Mouse (Mus musculus) stomach, embryonic 16.5 days (tissue): Measurements from ENCODE around the gene Rap1gap2. TPM values are rescaled to one million over a fixed set of nuclear protein-coding genes. Genes with fewer than 3 reads are reported as not detected.

Experiments
- ATAC-seq: fragments of 200-750 bp; cut with Nextera tagmentation; 2 replicates; pipeline ENCODE4 v1.8.0; 2017; ENCODE audit warnings: moderate number of reproducible peaks, moderate TSS enrichment; ENCODE audit not compliant: insufficient read depth, low FRiP score
- H3K27ac ChIP-seq: fragments of 300-500 bp; sonication (generic); 2 replicates; pipeline ENCODE4 v1.5.1; 2014; ENCODE audit warnings: low read length
- H3K27me3 ChIP-seq: fragments of 300-500 bp; sonication (generic); 2 replicates; pipeline ENCODE4 v1.6.1; 2014; ENCODE audit warnings: low read length, control low read depth, mixed read lengths; ENCODE audit not compliant: control insufficient read depth, insufficient read depth
- H3K36me3 ChIP-seq: fragments of 300-500 bp; sonication (generic); 2 replicates; pipeline ENCODE4 v1.6.1; 2014; ENCODE audit warnings: low read length; ENCODE audit not compliant: control insufficient read depth, insufficient read depth
- H3K4me1 ChIP-seq: fragments of 300-500 bp; sonication (generic); 2 replicates; pipeline ENCODE4 v1.6.1; 2014; ENCODE audit warnings: low read length, control low read depth, mixed read lengths; ENCODE audit not compliant: control insufficient read depth, insufficient read depth
- H3K4me2 ChIP-seq: fragments of 300-500 bp; sonication (generic); 2 replicates; pipeline ENCODE4 v1.6.1; 2014; ENCODE audit warnings: low read depth, low read length, mixed read lengths
- H3K4me3 ChIP-seq: fragments of 300-500 bp; sonication (generic); replicated peaks from 2 replicates; pipeline ENCODE4 v1.5.1; 2014; ENCODE audit warnings: mild to moderate bottlenecking, low read length
- H3K9ac ChIP-seq: fragments of 300-500 bp; sonication (generic); 2 replicates; pipeline ENCODE4 v1.6.1; 2014; ENCODE audit warnings: low read length
- H3K9me3 ChIP-seq: fragments of 300-500 bp; sonication (generic); replicated peaks from 2 replicates; pipeline ENCODE4 v1.6.1; 2016; ENCODE audit warnings: low read length, control low read depth; ENCODE audit not compliant: control insufficient read depth
- WGBS: fragments of 180-500 bp; shearing (Covaris S2); extraction: QIAGEN DNeasy Blood & Tissue Kit; methylation state at CpG from one replicate; pipeline ENCODE4 v1.1.7; 2014; 5-methylcytosine and 5-hydroxymethylcytosine counted together
- polyA plus RNA-seq: library from polyadenylated mRNA; unstranded; fragments of >200 nt; fragmentation: Nextera tagmentation; extraction: Ambion mirVana; gene quantifications from 2 replicates; pipeline ENCODE4 v1.2.1, GENCODE M21; 2015

The Rap1gap2 gene
- polyA plus RNA-seq, 1 experiment from 2014 or later = 11.8 TPM

DNA sequence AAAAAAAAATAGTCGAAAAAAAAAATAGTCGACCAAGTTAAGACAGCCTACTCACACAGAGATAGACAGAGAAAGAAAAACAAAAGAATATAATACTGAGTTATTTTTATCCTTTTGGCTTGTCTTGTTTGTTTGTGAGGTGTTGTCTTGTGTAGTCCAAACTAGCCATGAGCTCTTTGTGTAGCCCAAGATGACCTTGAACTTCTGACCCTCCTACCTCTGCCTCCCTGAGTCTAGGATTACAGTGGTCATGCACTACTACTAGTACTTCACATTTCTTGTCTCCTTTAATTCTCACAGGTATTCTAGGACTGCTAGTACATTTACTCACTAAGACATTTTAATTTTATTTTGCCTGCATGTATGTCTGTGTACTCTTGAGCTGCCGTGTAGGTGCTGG lies 16.8 kb upstream of the Rap1gap2 start:
- Histone ChIP-seq H3K4me3 (no peak overlapping the region), H3K4me1 (no peaks in the 10 kb centered on the region), H3K36me3 (no peaks in the 10 kb centered on the region), H3K9ac (no peak overlapping the region), H3K9me3 (no peaks in the 10 kb centered on the region), H3K27ac (no peak overlapping the region), H3K4me2 (no peak overlapping the region), H3K27me3 (no peaks in the 10 kb centered on the region)
- no peak for ATAC-seq
- 67% methylated on average over 3 of the region's 3 CpGs for WGBS

DNA sequence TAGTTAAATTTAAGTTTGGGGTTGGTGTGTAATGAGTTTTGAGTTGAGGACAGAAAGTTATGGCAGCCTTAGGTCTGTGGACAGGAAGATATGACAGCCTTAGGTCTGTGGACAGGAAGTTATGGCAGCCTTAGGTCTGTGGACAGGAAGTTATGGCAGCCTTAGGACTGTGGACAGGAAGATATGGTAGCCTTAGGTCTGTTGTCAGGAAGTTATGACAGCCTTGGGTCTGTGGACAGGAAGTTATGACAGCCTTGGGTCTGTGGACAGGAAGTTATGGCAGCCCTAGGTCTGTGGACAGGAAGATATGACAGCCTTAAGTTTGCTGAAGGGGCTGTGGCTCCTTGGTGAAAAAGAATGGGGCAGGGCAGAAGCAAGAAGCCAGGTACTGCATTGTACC lies 14.6 kb upstream of the Rap1gap2 start:
- Histone ChIP-seq H3K27ac (no peak overlapping the region), H3K4me3 (no peak overlapping the region), H3K9ac (no peak overlapping the region), H3K9me3 (no peaks in the 10 kb centered on the region), H3K4me2 (no peak overlapping the region), H3K4me1 (no peaks in the 10 kb centered on the region), H3K36me3 (no peaks in the 10 kb centered on the region), H3K27me3 (peaks cover 8% of the 10 kb centered on the region)
- no peak for ATAC-seq

DNA sequence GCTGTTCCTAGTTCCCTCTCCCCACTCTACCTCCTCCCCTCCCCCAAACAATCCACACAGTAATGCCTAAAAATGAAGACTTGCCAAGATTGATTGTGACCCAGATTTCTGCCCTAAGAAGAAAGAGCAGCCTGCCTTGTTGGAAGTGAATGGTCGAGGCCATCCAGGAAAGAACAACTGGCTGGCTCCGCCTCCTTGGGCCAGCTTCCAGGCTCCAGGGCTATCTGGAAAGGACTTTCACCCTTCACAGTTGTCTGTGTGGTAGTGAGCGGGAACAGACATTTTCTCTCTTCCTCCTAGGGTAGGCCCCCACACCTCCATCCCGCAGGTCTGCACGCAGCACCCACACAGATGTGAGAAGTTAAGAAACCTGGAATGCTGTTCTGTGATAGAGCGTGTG lies 13.0 kb upstream of the Rap1gap2 start:
- H3K27ac ChIP-seq = no peak overlapping the region
- no peaks in the 10 kb centered on the region for H3K4me1 ChIP-seq
- no peak overlapping the region for H3K4me3 ChIP-seq
- H3K27me3 ChIP-seq = peaks cover 17% of the 10 kb centered on the region
- no peak for ATAC-seq
- no peak overlapping the region for H3K9ac ChIP-seq
- H3K9me3 ChIP-seq = no peaks in the 10 kb centered on the region
- no peak overlapping the region for H3K4me2 ChIP-seq
- 66% methylated on average over 6 of the region's 6 CpGs for WGBS
- no peaks in the 10 kb centered on the region for H3K36me3 ChIP-seq

GRCm38 (mm10) chr11:74621974-74622669 lies 11.4 kb upstream of the Rap1gap2 start:
- Histone ChIP-seq H3K9ac (no peak overlapping the region), H3K9me3 (no peaks in the 10 kb centered on the region), H3K4me2 (no peak overlapping the region), H3K4me1 (no peaks in the 10 kb centered on the region), H3K36me3 (no peaks in the 10 kb centered on the region), H3K27ac (no peak overlapping the region), H3K27me3 (peaks cover 17% of the 10 kb centered on the region), H3K4me3 (no peak overlapping the region)
- WGBS = 63% methylated on average over 8 of the region's 8 CpGs
- ATAC-seq = no peak

- Histone ChIP-seq H3K4me2 (peak overlapping the region; percentile 45), H3K4me3 (peak overlapping the region; percentile 34), H3K9me3 (no peaks in the 10 kb centered on the region), H3K36me3 (no peaks in the 10 kb centered on the region), H3K4me1 (no peaks in the 10 kb centered on the region), H3K27me3 (peaks cover 20% of the 10 kb centered on the region), H3K27ac (no peak overlapping the region), H3K9ac (no peak overlapping the region)
- no peak for ATAC-seq
- WGBS = 2% methylated on average over 16 of the region's 16 CpGs
Observed at GRCm38 (mm10) chr11:74619956-74620300, 9.2 kb upstream of the Rap1gap2 start.

GRCm38 (mm10) chr11:74619201-74619955 lies 8.7 kb upstream of the Rap1gap2 start, which contains the start of gene Ccdc92b:
Gene Ccdc92b (plus strand): TSS chr11:74619605.
- Histone ChIP-seq H3K4me2 (peak within 1 kb of the TSS; percentile 45), H3K4me1 (no peaks in the 10 kb centered on the region), H3K4me3 (peak within 1 kb of the TSS; percentile 34), H3K27me3 (peaks cover 20% of the 10 kb centered on the region), H3K9me3 (no peaks in the 10 kb centered on the region), H3K9ac (no peak within 1 kb of the TSS), H3K36me3 (no peaks in the 10 kb centered on the region), H3K27ac (no peak within 1 kb of the TSS)
- ATAC-seq = peak; percentile 87
- WGBS = 2% methylated on average over 51 of the region's 63 CpGs

DNA sequence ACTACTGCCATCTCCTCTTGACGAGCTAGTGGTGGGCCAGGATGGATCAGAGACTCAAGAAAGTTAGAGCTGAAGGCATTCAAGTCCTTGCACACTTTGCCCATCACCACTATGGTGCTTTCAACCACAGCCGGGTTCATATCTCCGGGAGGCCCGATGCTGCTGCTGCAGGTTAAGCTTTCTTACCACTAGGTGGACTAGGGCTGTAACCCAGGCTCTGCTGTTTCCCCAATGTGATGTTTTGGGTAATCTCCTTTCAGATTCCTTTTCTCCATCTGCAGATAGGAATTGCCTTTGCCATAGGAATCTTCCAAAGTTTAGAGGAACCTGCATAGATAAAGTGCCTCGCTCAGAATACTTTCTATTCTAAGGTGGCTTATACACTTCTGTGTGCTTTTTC lies 4.9 kb upstream of the Rap1gap2 start:
- H3K9ac ChIP-seq = no peak overlapping the region
- no peak for ATAC-seq

DNA sequence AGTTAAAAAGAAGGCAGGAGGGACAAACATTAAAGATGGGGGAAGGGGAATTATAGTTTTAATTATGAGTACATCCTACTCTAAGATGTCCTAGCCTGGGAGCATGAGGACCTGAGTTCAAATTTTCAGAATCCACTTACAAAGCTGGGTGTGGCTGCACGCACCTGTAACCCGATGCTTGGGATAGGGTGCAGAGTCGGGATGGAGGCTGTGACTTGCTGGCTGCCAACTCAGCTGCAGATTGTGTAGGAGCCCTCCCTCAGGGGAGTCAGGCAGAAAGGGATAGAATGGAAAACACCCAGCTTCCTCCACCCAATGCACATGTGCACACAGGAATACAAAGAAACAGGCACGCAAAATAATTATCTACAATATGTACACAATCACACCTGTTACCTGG lies 2.7 kb upstream of the Rap1gap2 start:
- Histone ChIP-seq H3K9ac (no peak overlapping the region), H3K9me3 (no peaks in the 10 kb centered on the region), H3K27ac (no peak overlapping the region), H3K4me3 (no peak overlapping the region), H3K4me2 (no peak overlapping the region), H3K4me1 (peaks cover 7% of the 10 kb centered on the region; the same call in 1 of the 2 replicates), H3K27me3 (peaks cover 27% of the 10 kb centered on the region), H3K36me3 (no peaks in the 10 kb centered on the region)
- WGBS = 55% methylated on average over 4 of the region's 4 CpGs
- ATAC-seq = no peak

More for the DNA sequence above, 4.9 kb upstream of the Rap1gap2 start:
- Histone ChIP-seq H3K9me3 (no peaks in the 10 kb centered on the region), H3K4me1 (peaks cover 4% of the 10 kb centered on the region; the same call in 1 of the 2 replicates), H3K4me2 (no peak overlapping the region), H3K36me3 (no peaks in the 10 kb centered on the region), H3K27ac (no peak overlapping the region), H3K4me3 (no peak overlapping the region), H3K27me3 (peaks cover 27% of the 10 kb centered on the region)
- WGBS = 43% methylated on average over 5 of the region's 5 CpGs

DNA sequence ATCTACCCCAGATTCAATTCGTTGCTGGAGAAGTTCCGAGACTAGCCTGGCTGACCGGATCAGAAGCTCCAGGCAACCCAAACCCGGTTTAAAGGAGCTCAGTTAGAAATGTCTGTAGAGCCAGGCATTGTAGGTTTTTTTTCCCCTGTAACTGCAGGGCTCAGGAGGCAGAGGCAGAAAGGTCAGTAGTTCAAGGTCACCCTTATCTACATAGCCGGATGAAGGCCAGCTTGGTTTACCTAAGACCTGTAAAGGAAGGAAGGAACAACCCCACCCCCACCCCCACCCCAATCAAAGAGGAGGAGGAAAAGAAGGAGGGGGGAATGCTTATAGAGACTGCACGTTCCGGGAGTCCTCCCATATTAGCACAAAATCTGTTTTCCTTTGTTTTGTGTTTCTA lies 722 bp upstream of the Rap1gap2 start:
- H3K27me3 ChIP-seq = peaks cover 27% of the 10 kb centered on the region
- H3K27ac ChIP-seq = no peak overlapping the region
- H3K4me1 ChIP-seq = peaks cover 7% of the 10 kb centered on the region; the same call in 1 of the 2 replicates
- H3K4me3 ChIP-seq = no peak overlapping the region
- H3K36me3 ChIP-seq = no peaks in the 10 kb centered on the region
- H3K4me2 ChIP-seq = no peak overlapping the region
- H3K9ac ChIP-seq = no peak overlapping the region
- 10% methylated on average over 7 of the region's 7 CpGs for WGBS
- no peaks in the 10 kb centered on the region for H3K9me3 ChIP-seq
- ATAC-seq = no peak
